Mouse (Mus musculus): ENCODE data around the gene Zbtb5.

- TF ChIP-seq CTCF (IDR thresholded peaks at IDR 0.05; ENCODE audit: extremely low read depth, insufficient read length, insufficient replicate concordance, low read depth, low read length) (no peak), POLR2A (IDR thresholded peaks at IDR 0.05; ENCODE audit: low read depth, low read length) (no peak)
Observed at GRCm38 (mm10) chr4:44981974-44982287, 30.3 kb downstream of the Zbtb5 start.

All from small intestine, adult 2 months (tissue).